Mouse (Mus musculus) testis, adult 2 months (tissue): ENCODE results near the gene Hdac11. TPM values are rescaled to one million over a fixed set of nuclear protein-coding genes. Genes with fewer than 3 reads are reported as not detected.

Experiments used
- H3K27ac ChIP-seq: fragments of 200-500 bp; 2 replicates; pipeline ENCODE4 v1.5.1; 2012; ENCODE audit warnings: low read depth, low read length; ENCODE audit not compliant: control insufficient read depth, insufficient read depth
- H3K27me3 ChIP-seq: fragments of 200-500 bp; 2 replicates; pipeline ENCODE4 v1.6.1; 2012; ENCODE audit warnings: mild to moderate bottlenecking, low read length, moderate library complexity; ENCODE audit not compliant: control insufficient read depth, insufficient read depth
- H3K36me3 ChIP-seq: fragments of 200-500 bp; 2 replicates; pipeline ENCODE4 v1.6.1; 2012; ENCODE audit warnings: mild to moderate bottlenecking, low read length; ENCODE audit not compliant: control insufficient read depth, insufficient read depth
- H3K4me1 ChIP-seq: fragments of 200-500 bp; 2 replicates; pipeline ENCODE4 v1.6.1; 2012; ENCODE audit warnings: low read length; ENCODE audit not compliant: control insufficient read depth, insufficient read depth
- H3K4me3 ChIP-seq: fragments of 200-500 bp; 2 replicates; pipeline ENCODE4 v1.5.1; 2012; ENCODE audit warnings: low read depth, mild to moderate bottlenecking, low read length, moderate library complexity, mixed read lengths; ENCODE audit not compliant: control insufficient read depth
- CTCF ChIP-seq: fragments of 200-500 bp; IDR thresholded peaks from 2 replicates; pipeline ENCODE4 v1.5.1; 2012; ENCODE audit warnings: low read depth, mild to moderate bottlenecking, inconsistent platforms, low read length, moderate library complexity; ENCODE audit not compliant: control insufficient read depth, insufficient read depth, insufficient replicate concordance
- POLR2A ChIP-seq: fragments of 200-500 bp; IDR thresholded peaks from 2 replicates; pipeline ENCODE4 v1.6.1; 2012; ENCODE audit warnings: low read depth, mild to moderate bottlenecking, inconsistent platforms, low read length, moderate library complexity; ENCODE audit not compliant: control insufficient read depth
- polyA plus RNA-seq: library from polyadenylated mRNA; depleted of rRNA; stranded (reverse); fragments of >200 nt; gene quantifications from 2 replicates; pipeline ENCODE4 v1.2.3, GENCODE M21; 2012

Hdac11 gene
- polyA plus RNA-seq, 1 experiment, result 168 TPM

- no peak overlapping the region for H3K4me3 ChIP-seq
- no peaks in the 10 kb centered on the region for H3K27me3 ChIP-seq
- TF ChIP-seq CTCF, result no peak
- no peak for TF ChIP-seq POLR2A
- H3K4me1 ChIP-seq, result no peaks in the 10 kb centered on the region
- H3K27ac ChIP-seq, result no peak overlapping the region
- no peaks in the 10 kb centered on the region for H3K36me3 ChIP-seq
Measured at GRCm38 (mm10) chr6:91184776-91185175, 28.3 kb downstream of the Hdac11 start.

GRCm38 (mm10) chr6:91185502-91185901, 29.0 kb downstream of the Hdac11 start:
- H3K4me1 ChIP-seq, result no peaks in the 10 kb centered on the region
- no peak for TF ChIP-seq CTCF
- no peak overlapping the region for H3K4me3 ChIP-seq
- no peaks in the 10 kb centered on the region for H3K36me3 ChIP-seq
- H3K27ac ChIP-seq, result no peak overlapping the region
- H3K27me3 ChIP-seq, result no peaks in the 10 kb centered on the region

- Histone ChIP-seq H3K4me3 (no peak overlapping the region), H3K36me3 (no peaks in the 10 kb centered on the region), H3K27ac (no peak overlapping the region), H3K27me3 (no peaks in the 10 kb centered on the region), H3K4me1 (no peaks in the 10 kb centered on the region)
- TF ChIP-seq POLR2A (no peak), CTCF (peak; percentile 96; the same call in 1 of the 2 replicates)
Measured at GRCm38 (mm10) chr6:91186161-91186931, 29.9 kb downstream of the Hdac11 start.

GRCm38 (mm10) chr6:91186934-91187333, 30.5 kb downstream of the Hdac11 start:
- no peak overlapping the region for H3K4me3 ChIP-seq
- no peak overlapping the region for H3K27ac ChIP-seq
- TF ChIP-seq CTCF (no peak), POLR2A (no peak)
- H3K36me3 ChIP-seq, result no peaks in the 10 kb centered on the region
- H3K4me1 ChIP-seq, result no peaks in the 10 kb centered on the region
- no peaks in the 10 kb centered on the region for H3K27me3 ChIP-seq

GRCm38 (mm10) chr6:91187871-91188270, 31.4 kb downstream of the Hdac11 start:
- Histone ChIP-seq H3K27me3 (no peaks in the 10 kb centered on the region), H3K36me3 (no peaks in the 10 kb centered on the region), H3K4me1 (no peaks in the 10 kb centered on the region), H3K4me3 (no peak overlapping the region), H3K27ac (no peak overlapping the region)
- no peak for TF ChIP-seq CTCF
- no peak for TF ChIP-seq POLR2A

- Histone ChIP-seq H3K4me3 (no peak overlapping the region), H3K27ac (no peak overlapping the region), H3K4me1 (no peaks in the 10 kb centered on the region), H3K36me3 (no peaks in the 10 kb centered on the region), H3K27me3 (no peaks in the 10 kb centered on the region)
- no peak for TF ChIP-seq POLR2A
- no peak for TF ChIP-seq CTCF
Measured at GRCm38 (mm10) chr6:91189971-91190370, 33.5 kb downstream of the Hdac11 start.

GRCm38 (mm10) chr6:91191465-91191864, 35.0 kb downstream of the Hdac11 start:
- TF ChIP-seq POLR2A (no peak), CTCF (no peak)
- no peaks in the 10 kb centered on the region for H3K36me3 ChIP-seq
- H3K4me1 ChIP-seq, result no peaks in the 10 kb centered on the region
- H3K27ac ChIP-seq, result no peak overlapping the region
- H3K4me3 ChIP-seq, result no peak overlapping the region
- no peaks in the 10 kb centered on the region for H3K27me3 ChIP-seq
